Mouse (Mus musculus) MEL (cell line): ENCODE results near the gene Doc2g.

Experiments used
- EP300 ChIP-seq, 2 experiments: IDR thresholded peaks; 2 replicates each; pipeline ENCODE4 v1.6.1; 2011; ENCODE audit warnings: improper control_type of control experiment in 2 of 2, low read length in 2 of 2, low read depth in 1 of 2, mild to moderate bottlenecking in 1 of 2
- NELFE ChIP-seq: IDR thresholded peaks from 2 replicates; pipeline ENCODE4 v1.6.1; 2011; ENCODE audit warnings: low read depth, low read length, improper control_type of control experiment
- SIN3A ChIP-seq: IDR thresholded peaks from 2 replicates; pipeline ENCODE4 v1.6.1; 2012; ENCODE audit warnings: low read length, improper control_type of control experiment, inconsistent platforms

DNA sequence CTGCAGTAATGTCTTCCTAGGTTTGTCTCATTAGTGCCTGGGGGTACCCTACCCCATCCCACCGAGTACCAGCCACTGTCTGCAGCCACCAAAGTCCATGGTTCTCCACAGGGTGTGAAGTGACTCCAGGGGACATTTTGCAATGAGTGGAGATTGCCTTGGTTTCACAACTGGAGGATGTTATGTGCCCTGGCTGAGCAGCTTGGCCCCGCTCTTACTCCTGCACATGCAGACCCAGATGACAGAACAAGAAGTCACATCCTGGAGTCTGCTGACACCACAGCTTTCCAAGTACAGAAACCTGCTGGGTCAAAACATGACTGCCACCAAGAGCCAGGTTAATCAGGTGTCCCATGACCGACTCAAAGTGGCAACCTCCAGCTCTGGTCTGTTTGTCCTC is 48.1 kb upstream of the Doc2g start:
- TF ChIP-seq SIN3A, result no peak
- TF ChIP-seq NELFE, result no peak
- TF ChIP-seq EP300 (IDR thresholded peaks at IDR 0.05; ENCODE audit: low read depth in 1 of 2, low read length in 2 of 2), result no peak
